Mouse (Mus musculus) large intestine, adult 2 months (tissue): Measurements from ENCODE around the gene Cyb561d2. TPM values are rescaled to one million over a fixed set of nuclear protein-coding genes. Genes with fewer than 3 reads are reported as not detected.
A peak's percentile ranks its signal among the peaks of the same experiment; 100 is the strongest.
"Not testable (repeated sequence)": the region's sequence is repeated elsewhere in the genome, so short reads cannot be mapped to it uniquely, and the experiment has no call there.

Experiments used
- DNase-seq: peaks from one replicate; pipeline ENCODE4 v3.0.0-alpha.2; 2012; ENCODE audit warnings: low read depth, low spot score
- WGBS: fragments of 180-500 bp; shearing (Covaris S2); methylation state at CpG from one replicate; pipeline ENCODE4 v1.1.7; 2018; 5-methylcytosine and 5-hydroxymethylcytosine counted together
- polyA plus RNA-seq: library from polyadenylated mRNA; depleted of rRNA; stranded (reverse); fragments of >200 nt; gene quantifications from 2 replicates; pipeline ENCODE4 v1.2.3, GENCODE M21; 2012

Gene Cyb561d2
- polyA plus RNA-seq, 1 experiment: 43.7 TPM

- not testable (repeated sequence) for DNase-seq
- WGBS: 85% methylated on average over 6 of the region's 6 CpGs
Observed at GRCm38 (mm10) chr9:107573774-107574173, 31.8 kb upstream of the Cyb561d2 start.

- no peak for DNase-seq
- WGBS: 98% methylated on average over 2 of the region's 2 CpGs
Observed at GRCm38 (mm10) chr9:107572327-107572662, 30.3 kb upstream of the Cyb561d2 start.

GRCm38 (mm10) chr9:107571534-107572326, 29.7 kb upstream of the Cyb561d2 start:
- DNase-seq: no peak
- 66% methylated on average over 22 of the region's 22 CpGs for WGBS

GRCm38 (mm10) chr9:107570845-107571244, 28.9 kb upstream of the Cyb561d2 start:
- no peak for DNase-seq
- 40% methylated on average over 21 of the region's 21 CpGs for WGBS

GRCm38 (mm10) chr9:107570016-107570415, 28.0 kb upstream of the Cyb561d2 start:
- 27% methylated on average over 13 of the region's 13 CpGs for WGBS

GRCm38 (mm10) chr9:107569270-107569669, 27.3 kb upstream of the Cyb561d2 start:
- DNase-seq: no peak
- WGBS: under 1% methylated on average over 23 of the region's 23 CpGs

More at GRCm38 (mm10) chr9:107570016-107570415, 28.0 kb upstream of the Cyb561d2 start:
- DNase-seq: no peak

GRCm38 (mm10) chr9:107568331-107569261, 26.6 kb upstream of the Cyb561d2 start:
- 0% methylated on average over 41 of the region's 41 CpGs for WGBS
- peak; percentile 82 for DNase-seq

GRCm38 (mm10) chr9:107567702-107568319, 25.8 kb upstream of the Cyb561d2 start, which contains the start of gene Hyal2:
TSS of gene Hyal2 (plus strand) at chr9:107567945.
- 16% methylated on average over 18 of the region's 18 CpGs for WGBS

GRCm38 (mm10) chr9:107566855-107567254, 24.9 kb upstream of the Cyb561d2 start:
- DNase-seq: no peak
- 29% methylated on average over 3 of the region's 3 CpGs for WGBS

More at GRCm38 (mm10) chr9:107567702-107568319, 25.8 kb upstream of the Cyb561d2 start, which contains the start of gene Hyal2:
- DNase-seq: no peak

- peak; percentile 83 for DNase-seq
- 14% methylated on average over 15 of the region's 15 CpGs for WGBS
Observed at GRCm38 (mm10) chr9:107566041-107566709, 24.2 kb upstream of the Cyb561d2 start.

GRCm38 (mm10) chr9:107565556-107565955, 23.6 kb upstream of the Cyb561d2 start:
- WGBS: 48% methylated on average over 5 of the region's 5 CpGs
- DNase-seq: not testable (repeated sequence)

- DNase-seq: peak; percentile 89
- WGBS: under 1% methylated on average over 46 of the region's 46 CpGs
Observed at GRCm38 (mm10) chr9:107563029-107563581, 21.1 kb upstream of the Cyb561d2 start, which contains the start of gene Tusc2. TSS of gene Tusc2 (plus strand) at chr9:107563255.

- DNase-seq: no peak
- WGBS: 28% methylated on average over 3 of the region's 3 CpGs
Observed at GRCm38 (mm10) chr9:107556346-107556745, 14.4 kb upstream of the Cyb561d2 start.

GRCm38 (mm10) chr9:107555701-107556100, 13.7 kb upstream of the Cyb561d2 start:
- 14% methylated on average over 2 of the region's 2 CpGs for WGBS
- no peak for DNase-seq

- no peak for DNase-seq
- WGBS: under 1% methylated on average over 23 of the region's 23 CpGs
Observed at GRCm38 (mm10) chr9:107555031-107555457, 13.1 kb upstream of the Cyb561d2 start.

- under 1% methylated on average over 53 of the region's 53 CpGs for WGBS
- peak; percentile 87 for DNase-seq
Observed at GRCm38 (mm10) chr9:107554319-107554825, 12.4 kb upstream of the Cyb561d2 start.

GRCm38 (mm10) chr9:107553541-107554318, 11.7 kb upstream of the Cyb561d2 start:
- WGBS: 8% methylated on average over 37 of the region's 37 CpGs
- DNase-seq: no peak
